Mouse (Mus musculus): ENCODE data around the gene Daw1. TPM values are rescaled to one million over a fixed set of nuclear protein-coding genes. Genes with fewer than 3 reads are reported as not detected.
A peak's percentile ranks its signal among the peaks of the same experiment; 100 is the strongest.

Daw1 gene
- polyA plus RNA-seq (2012; rRNA removed) = 1.5 and 2.1 TPM in 2 replicates

DNA sequence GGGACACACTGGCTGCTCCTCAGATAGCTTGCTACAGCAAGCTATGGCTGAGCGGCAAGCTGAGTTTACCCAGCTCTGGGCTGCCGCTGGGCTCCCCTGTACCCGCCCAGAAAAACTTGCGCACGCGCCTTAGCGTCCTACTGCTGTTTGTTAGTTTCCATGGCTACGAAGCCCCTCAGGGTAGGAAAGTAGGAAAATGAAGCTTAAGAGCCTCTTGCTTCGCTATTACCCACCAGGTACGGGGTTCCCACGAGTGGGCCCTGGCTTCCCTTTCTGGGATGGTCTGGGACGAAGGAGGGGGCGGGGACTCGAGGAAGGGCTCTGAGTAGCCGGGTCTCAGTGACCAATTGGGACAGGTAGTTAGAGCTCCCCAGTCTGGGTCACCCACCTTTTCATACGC lies at the start of gene Daw1:
Daw1 (plus strand) TSS at position 150 of the 400 bp plus-strand sequence.
- DNase-seq = peak; percentile 49
- no peaks in the 10 kb centered on the region for H3K4me1 ChIP-seq (ENCODE audit: control insufficient read depth, insufficient read depth, low read length)
- H3K4me3 ChIP-seq (replicated peaks; ENCODE audit: extremely low read depth, low read depth, low read length) = peak within 1 kb of the TSS; percentile 63
- TF ChIP-seq POLR2A (IDR thresholded peaks at IDR 0.05; ENCODE audit: borderline replicate concordance, extremely low read depth, low read depth, low read length) (no peak), CTCF (IDR thresholded peaks at IDR 0.05; ENCODE audit: insufficient read depth, low read length) (no peak)
- WGBS = under 1% methylated on average over 16 of the region's 16 CpGs

DNA sequence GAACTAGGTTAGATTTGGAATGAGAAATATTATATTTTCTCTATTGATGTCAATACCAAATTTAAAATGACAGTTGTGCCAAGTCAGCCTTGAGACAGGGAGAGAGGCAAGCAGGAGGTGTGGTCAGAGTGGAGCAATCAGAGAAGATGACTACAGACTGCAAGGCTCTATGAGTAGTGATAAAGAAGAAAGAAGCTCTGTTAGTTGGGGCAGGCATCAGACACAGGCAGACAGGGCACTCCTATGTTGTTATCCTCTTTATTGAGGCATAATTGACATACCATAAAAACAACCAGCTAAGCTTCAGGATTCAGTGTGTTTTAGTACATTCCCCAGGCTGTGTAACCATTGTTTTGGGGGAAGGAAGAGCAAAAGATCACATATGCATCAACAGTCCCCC lies 48.6 kb upstream of the Daw1 start:
- no peaks in the 10 kb centered on the region for H3K4me1 ChIP-seq (ENCODE audit: control insufficient read depth, insufficient read depth, low read length)
- no peak overlapping the region for H3K4me3 ChIP-seq (replicated peaks; ENCODE audit: extremely low read depth, low read depth, low read length)
- DNase-seq = no peak
- no peak for TF ChIP-seq POLR2A (IDR thresholded peaks at IDR 0.05; ENCODE audit: borderline replicate concordance, extremely low read depth, low read depth, low read length)
- TF ChIP-seq CTCF (IDR thresholded peaks at IDR 0.05; ENCODE audit: insufficient read depth, low read length) = no peak

DNA sequence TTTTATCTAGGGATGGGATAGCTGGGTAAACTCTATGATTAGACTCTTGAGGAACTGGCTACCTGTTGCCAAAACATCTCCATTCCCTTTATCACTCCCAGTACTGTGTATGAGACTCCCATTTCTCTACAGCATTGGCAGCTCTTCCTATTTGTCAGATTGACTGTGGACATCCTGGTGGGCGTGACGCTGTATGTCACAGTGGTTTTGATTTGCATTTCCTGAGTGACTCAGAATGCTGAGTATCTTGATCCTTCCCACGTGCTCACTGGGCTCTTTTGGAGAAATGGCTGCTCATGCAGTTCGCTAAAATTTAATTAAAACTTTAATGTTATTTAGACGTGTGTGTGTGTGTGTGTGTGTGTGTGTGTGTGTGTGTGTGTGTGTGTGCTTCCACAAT lies 47.8 kb upstream of the Daw1 start:
- Histone ChIP-seq H3K4me3 (replicated peaks; ENCODE audit: extremely low read depth, low read depth, low read length) (no peak overlapping the region), H3K4me1 (ENCODE audit: control insufficient read depth, insufficient read depth, low read length) (no peaks in the 10 kb centered on the region)
- TF ChIP-seq POLR2A (IDR thresholded peaks at IDR 0.05; ENCODE audit: borderline replicate concordance, extremely low read depth, low read depth, low read length) (no peak), CTCF (IDR thresholded peaks at IDR 0.05; ENCODE audit: insufficient read depth, low read length) (no peak)
- WGBS = 45% methylated on average over 5 of the region's 5 CpGs
- DNase-seq = no peak

DNA sequence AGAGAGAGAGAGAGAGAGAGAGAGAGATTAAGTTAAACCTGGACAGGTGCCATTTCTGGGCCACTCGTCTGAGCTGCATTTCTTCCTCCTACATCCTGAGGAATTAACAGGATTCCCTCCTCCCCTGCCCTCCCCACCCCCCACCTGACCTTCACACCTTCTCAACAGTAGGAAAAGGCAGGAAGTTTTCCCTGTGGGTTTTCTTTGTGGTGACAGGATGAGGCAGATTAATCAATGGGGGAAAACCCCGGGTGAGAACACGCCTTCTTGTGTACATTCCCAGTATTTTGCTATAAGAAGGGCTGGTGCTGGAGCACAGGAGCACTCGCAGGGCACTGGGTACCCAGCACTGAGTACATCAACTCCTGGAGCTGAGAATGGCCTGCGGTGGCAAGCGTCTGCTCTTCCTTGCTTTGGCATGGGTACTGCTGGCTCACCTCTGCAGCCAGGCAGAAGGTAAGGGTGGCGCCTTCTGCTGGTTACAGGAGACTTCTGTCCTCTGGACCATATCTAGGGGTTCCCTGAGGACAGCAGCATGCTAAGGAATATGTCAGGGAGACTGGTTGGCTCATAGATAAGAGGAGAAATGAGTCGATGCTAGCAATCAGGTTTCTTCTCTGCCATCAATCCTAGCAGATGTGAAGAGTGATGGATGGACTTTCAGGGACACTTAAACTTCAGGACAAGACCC lies 43.0 kb upstream of the Daw1 start, which contains the start of gene Ccl20:
Ccl20 (plus strand) TSS at position 320 of the 691 bp plus-strand sequence.
- no peak for DNase-seq
- Histone ChIP-seq H3K4me1 (ENCODE audit: control insufficient read depth, insufficient read depth, low read length) (no peaks in the 10 kb centered on the region), H3K4me3 (replicated peaks; ENCODE audit: extremely low read depth, low read depth, low read length) (no peak within 1 kb of the TSS)
- TF ChIP-seq CTCF (IDR thresholded peaks at IDR 0.05; ENCODE audit: insufficient read depth, low read length) = no peak
- 19% methylated on average over 8 of the region's 8 CpGs for WGBS

DNA sequence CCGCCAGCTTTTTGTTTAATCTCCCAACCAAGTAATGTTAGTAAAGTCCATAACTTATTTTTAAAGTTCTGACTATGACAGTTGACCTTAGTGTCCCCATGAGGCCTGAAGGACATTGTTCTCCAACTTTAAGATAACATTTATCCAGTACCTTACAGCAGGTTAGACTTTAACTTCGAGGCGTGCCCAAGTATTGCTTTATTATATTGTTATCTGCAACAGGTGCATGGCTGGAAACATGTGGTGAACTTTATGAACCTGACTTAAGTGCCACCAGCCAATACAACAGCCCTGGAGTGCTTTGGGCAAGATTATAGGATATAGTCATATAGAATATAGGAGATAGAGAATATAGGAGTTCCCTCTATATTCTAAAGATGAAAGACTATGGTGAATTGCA lies 42.3 kb upstream of the Daw1 start:
- no peak for DNase-seq
- no peak overlapping the region for H3K4me3 ChIP-seq (replicated peaks; ENCODE audit: extremely low read depth, low read depth, low read length)
- WGBS = 79% methylated on average over 3 of the region's 3 CpGs
- H3K4me1 ChIP-seq (ENCODE audit: control insufficient read depth, insufficient read depth, low read length) = no peaks in the 10 kb centered on the region
- TF ChIP-seq CTCF (IDR thresholded peaks at IDR 0.05; ENCODE audit: insufficient read depth, low read length) (no peak), POLR2A (IDR thresholded peaks at IDR 0.05; ENCODE audit: borderline replicate concordance, extremely low read depth, low read depth, low read length) (no peak)

DNA sequence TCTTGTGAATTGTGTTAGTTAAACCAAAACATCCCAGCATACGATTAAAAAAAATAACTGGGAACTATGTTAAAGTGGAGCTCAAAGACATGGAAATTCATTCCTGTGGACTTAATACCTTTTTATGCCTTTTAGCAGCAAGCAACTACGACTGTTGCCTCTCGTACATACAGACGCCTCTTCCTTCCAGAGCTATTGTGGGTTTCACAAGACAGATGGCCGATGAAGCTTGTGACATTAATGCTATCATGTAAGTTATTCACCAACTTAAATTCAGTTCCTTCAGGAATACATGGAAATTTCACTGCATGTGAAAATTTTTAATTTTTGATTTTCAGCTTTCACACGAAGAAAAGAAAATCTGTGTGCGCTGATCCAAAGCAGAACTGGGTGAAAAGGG lies 41.9 kb upstream of the Daw1 start:
- no peaks in the 10 kb centered on the region for H3K4me1 ChIP-seq (ENCODE audit: control insufficient read depth, insufficient read depth, low read length)
- 88% methylated on average over 7 of the region's 7 CpGs for WGBS
- no peak for TF ChIP-seq POLR2A (IDR thresholded peaks at IDR 0.05; ENCODE audit: borderline replicate concordance, extremely low read depth, low read depth, low read length)
- TF ChIP-seq CTCF (IDR thresholded peaks at IDR 0.05; ENCODE audit: insufficient read depth, low read length) = no peak
- no peak overlapping the region for H3K4me3 ChIP-seq (replicated peaks; ENCODE audit: extremely low read depth, low read depth, low read length)
- DNase-seq = no peak

DNA sequence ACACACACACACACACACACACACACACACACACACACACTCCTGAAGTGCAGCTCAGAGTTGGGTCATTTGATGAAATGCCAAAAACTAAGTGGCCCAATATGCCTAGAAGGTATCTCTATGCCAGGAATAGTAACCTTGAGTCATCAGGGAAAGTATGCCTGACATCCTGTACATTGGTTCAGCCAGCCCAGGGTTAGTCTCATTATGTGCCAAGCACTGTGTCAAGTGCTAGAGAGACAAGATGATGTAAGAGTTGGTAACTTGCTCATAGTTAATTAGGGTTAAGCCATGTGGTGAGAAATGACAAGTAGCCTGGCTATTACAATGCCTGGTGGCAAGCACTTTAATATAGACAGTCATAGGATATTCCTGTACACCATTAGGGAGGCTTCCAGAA lies 39.6 kb upstream of the Daw1 start:
- TF ChIP-seq CTCF (IDR thresholded peaks at IDR 0.05; ENCODE audit: insufficient read depth, low read length) (no peak), POLR2A (IDR thresholded peaks at IDR 0.05; ENCODE audit: borderline replicate concordance, extremely low read depth, low read depth, low read length) (no peak)
- H3K4me1 ChIP-seq (ENCODE audit: control insufficient read depth, insufficient read depth, low read length) = no peaks in the 10 kb centered on the region
- DNase-seq = no peak

DNA sequence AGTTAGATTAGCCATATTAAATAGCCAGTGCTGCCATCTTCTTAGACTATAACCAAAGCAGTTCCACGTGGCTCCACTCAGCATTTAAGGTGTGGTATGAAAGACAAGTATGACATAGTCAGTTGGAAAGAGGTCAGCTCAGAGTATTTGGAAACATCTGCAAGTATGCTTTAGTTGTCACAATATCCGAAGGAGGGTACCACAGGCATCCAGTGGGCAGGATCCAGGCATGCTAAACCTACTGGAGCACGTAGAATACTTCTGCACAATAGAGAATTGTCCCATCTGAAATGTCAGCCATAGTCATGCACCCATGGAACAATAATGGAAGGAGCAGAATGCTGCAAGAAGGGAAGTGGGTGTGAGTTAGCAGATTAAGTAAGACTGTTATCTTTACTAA lies 39.2 kb upstream of the Daw1 start:
- TF ChIP-seq POLR2A (IDR thresholded peaks at IDR 0.05; ENCODE audit: borderline replicate concordance, extremely low read depth, low read depth, low read length) (no peak), CTCF (IDR thresholded peaks at IDR 0.05; ENCODE audit: insufficient read depth, low read length) (no peak)
- no peak for DNase-seq
- H3K4me1 ChIP-seq (ENCODE audit: control insufficient read depth, insufficient read depth, low read length) = no peaks in the 10 kb centered on the region
- no peak overlapping the region for H3K4me3 ChIP-seq (replicated peaks; ENCODE audit: extremely low read depth, low read depth, low read length)
- 70% methylated on average over 3 of the region's 3 CpGs for WGBS

More for the DNA sequence above, 39.6 kb upstream of the Daw1 start:
- H3K4me3 ChIP-seq (replicated peaks; ENCODE audit: extremely low read depth, low read depth, low read length) = no peak overlapping the region

DNA sequence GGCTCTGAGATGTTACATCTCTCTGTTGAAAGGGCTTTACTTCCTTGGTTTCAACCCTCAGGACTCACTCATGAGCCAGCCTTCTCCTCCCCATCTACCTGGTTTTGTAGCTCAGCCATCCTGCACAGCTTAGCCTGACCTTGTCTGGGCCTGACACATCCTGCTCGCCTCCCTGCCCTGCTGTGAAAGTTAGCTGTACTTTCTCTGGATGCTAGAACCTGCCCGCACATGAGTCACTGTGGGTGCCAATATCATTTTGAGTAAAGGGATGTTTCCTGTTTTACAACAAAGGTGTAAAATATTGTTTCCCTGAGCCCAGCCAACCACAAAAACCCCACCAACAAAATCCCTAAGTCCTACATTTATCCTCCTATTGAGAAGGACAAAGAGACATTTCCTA lies 36.4 kb upstream of the Daw1 start:
- 78% methylated on average over 2 of the region's 2 CpGs for WGBS
- no peaks in the 10 kb centered on the region for H3K4me1 ChIP-seq (ENCODE audit: control insufficient read depth, insufficient read depth, low read length)
- H3K4me3 ChIP-seq (replicated peaks; ENCODE audit: extremely low read depth, low read depth, low read length) = no peak overlapping the region
- DNase-seq = no peak
- TF ChIP-seq CTCF (IDR thresholded peaks at IDR 0.05; ENCODE audit: insufficient read depth, low read length) = no peak
- TF ChIP-seq POLR2A (IDR thresholded peaks at IDR 0.05; ENCODE audit: borderline replicate concordance, extremely low read depth, low read depth, low read length) = no peak

DNA sequence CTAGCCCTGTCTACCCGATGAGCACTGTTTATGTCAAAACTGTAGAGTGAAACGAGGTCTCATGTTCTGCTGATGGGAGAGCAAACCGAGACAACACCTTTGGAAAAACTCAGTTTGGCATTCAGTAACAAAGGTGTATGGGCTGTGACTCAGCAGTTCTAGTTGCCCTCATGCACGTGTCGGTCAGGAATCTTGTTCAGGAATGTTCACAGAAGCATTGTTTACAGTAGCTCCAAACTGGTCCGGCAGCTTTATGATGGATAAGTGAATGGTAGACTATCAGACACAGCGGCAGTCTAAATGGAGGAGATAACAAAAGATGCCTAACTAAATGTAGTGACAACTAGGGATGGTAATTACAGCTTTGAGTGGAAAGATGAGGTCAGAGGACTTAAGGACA lies 23.7 kb upstream of the Daw1 start:
- TF ChIP-seq CTCF (IDR thresholded peaks at IDR 0.05; ENCODE audit: insufficient read depth, low read length) = no peak
- no peak for TF ChIP-seq POLR2A (IDR thresholded peaks at IDR 0.05; ENCODE audit: borderline replicate concordance, extremely low read depth, low read depth, low read length)
- DNase-seq = peak; percentile 44
- Histone ChIP-seq H3K4me3 (replicated peaks; ENCODE audit: extremely low read depth, low read depth, low read length) (no peak overlapping the region), H3K4me1 (ENCODE audit: control insufficient read depth, insufficient read depth, low read length) (peaks cover 6% of the 10 kb centered on the region; the same call in 1 of the 2 replicates)
- WGBS = 24% methylated on average over 7 of the region's 7 CpGs
